Mouse (Mus musculus): ENCODE data around the gene Trim8. TPM values are rescaled to one million over a fixed set of nuclear protein-coding genes. Genes with fewer than 3 reads are reported as not detected.

Trim8 gene
- total RNA-seq, 4 experiments from 2014 or later, result 103 to 108 (median 104) TPM

DNA sequence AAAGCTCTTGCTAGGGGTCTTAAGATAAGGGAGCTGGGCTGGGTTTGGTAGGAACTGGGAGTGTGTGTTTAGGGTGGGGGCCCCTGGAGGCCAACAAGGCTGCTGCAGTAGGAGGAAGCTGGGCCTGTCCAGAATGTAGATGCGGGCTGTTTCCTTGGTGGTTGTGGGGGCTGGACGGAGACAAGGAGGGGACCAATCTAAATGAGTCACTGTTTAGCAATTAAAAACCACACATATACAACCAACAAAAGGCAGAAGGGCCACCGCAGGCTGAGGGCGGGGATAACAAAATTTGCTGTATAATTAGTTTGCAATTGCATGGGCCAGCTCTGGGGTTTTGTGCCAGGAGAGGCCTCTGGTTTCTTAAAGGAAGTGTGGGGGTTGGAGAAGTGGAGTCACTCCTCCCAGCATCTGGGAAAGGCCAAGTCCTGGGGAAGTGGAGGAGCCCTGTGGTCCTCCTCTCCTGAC lies 2.6 kb downstream of the Trim8 start:
- no peak for DNase-seq (ENCODE audit: low spot score in 2 of 2)

DNA sequence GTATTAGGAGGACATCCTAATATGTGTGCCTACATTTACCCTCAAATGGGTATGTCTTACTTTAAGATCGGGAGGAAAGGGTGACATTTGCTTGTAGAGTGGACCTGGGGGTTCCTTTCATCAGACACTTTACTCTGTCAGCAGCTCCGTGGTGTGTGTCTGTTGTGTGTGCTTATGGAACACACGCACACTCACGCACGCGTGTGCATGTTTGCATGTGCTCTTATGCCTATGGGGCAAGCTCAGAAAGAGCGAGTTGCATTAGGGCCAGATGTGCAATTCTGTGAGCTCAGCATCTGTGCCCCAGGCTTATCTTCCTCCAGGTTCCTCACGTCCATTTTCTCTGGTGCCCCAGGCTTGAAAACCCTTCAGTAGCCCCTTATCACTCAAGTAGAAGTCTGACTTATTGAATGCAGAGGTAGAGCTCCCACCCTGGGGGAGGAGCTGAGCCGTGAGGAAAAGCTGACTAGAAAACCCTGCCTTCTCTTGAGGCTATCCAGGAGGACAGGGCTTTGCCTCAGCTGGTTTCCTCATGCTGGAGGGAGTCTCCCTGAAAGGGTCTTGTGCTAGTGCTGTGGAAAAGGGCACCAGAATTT lies 3.4 kb downstream of the Trim8 start:
- no peak for DNase-seq (ENCODE audit: low spot score in 2 of 2)

DNA sequence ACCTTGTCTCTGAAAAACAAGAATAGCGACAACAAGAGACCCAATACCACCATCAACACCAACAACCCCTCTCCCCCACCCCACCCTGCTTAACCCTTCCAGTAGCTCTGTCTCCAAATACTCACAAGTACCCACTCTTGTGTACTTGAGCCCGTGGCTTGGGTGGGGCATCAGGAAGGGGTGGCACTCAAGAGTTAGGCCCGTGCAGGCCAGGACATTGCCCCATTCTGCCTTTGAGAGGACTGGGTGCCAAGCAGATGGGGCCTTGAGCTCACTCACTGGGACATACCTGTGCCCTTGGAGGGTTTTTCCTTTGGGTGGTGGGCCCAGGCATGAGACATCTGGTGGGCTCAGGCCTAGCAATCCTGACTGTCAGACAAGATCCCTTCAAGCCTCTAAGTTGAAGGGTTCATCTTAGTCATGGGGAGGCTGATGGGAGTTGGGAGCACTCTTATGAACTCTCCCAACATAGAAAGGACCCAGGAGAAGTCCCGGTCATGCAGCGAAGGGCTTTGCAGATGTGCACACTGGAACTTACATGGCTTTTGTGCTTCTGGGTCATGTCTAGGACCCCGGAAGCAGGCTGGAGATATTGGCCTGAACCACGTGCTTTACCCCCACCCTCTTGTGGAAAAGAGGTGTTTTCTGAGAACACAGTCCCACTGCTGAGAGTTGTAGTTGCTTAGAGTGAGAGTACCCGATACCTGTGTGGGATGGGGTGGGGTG lies 4.3 kb downstream of the Trim8 start:
- DNase-seq (ENCODE audit: low spot score in 2 of 2), result no peak

DNA sequence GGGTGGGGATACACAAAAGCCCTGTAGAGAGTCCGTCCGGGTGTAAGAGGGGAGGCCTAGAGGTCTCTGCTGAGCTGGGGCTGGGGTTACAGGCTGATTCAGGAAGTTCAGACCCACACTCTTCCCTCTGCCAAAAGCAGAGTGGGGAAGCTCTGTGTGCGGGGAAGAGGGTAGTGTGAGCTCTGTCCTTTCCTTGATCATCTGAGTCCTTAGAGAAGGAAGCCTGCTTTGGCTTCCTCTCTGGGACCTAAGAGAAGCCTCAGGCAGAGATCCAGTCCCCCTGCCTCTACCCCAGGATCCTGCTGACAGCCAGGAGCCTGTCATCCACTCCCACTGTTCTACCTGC lies 4.8 kb downstream of the Trim8 start:
- DNase-seq (ENCODE audit: low spot score in 2 of 2), result no peak

DNA sequence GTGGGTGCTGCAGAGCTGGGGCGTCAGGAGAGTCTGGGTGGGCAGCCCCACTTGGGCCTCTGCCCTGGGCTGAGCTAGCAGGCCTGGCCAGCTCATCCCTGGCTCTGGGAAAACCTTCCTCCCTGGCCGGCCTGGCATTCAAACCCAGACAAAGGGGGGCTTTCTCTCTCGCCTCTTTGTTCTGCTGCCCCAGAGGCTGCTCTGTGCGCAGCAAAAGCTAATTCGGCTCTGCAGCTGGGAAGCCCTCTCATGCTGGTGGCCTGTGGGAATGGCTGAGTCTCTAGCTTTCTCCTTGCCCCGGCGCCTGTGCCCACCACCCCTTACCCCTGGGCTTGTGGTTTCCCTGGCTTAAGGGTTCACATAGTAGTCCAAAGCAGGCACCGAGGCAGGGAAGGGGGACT lies 5.7 kb downstream of the Trim8 start:
- no peak for DNase-seq (ENCODE audit: low spot score in 2 of 2)

DNA sequence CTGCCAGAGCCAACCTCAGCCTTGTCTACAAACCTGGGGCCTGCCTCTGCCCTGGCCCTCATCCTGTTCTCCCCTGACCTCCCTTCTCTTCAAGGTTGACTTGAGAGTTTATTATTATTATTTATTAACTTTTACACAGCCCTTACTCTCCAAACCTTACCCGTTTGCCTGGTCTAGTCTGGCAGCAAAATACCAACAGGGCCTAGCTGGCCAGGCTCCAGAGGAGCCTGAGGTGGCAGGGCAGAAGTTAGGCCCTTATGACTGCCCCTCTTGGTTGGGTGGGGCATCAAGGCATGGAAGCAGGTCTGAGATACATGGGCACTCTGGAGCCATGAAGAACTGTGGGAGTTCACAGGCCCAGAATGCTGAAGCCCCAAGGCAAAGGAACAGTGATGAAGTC lies 6.3 kb downstream of the Trim8 start:
- DNase-seq (ENCODE audit: low spot score in 2 of 2), result no peak

DNA sequence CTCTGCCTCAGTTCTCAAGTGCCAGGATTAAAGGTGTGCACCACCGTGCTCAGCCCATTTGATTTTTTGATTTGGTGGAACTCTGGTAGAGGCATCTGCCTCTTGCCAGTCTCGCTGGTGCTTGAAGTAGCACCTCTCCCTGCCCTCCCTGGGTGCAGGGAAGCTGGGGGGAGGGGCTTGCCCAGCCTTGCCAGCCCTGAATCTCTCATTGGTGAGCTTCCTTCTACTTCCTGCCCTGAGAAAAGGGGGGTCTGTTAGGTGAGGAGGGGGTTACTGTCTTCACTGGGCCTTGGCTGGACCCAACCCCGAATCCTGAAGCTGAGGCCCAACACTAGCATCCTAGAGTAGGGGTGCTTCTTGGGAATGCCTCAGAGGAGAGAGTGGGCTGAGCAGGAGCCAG lies 7.2 kb downstream of the Trim8 start:
- no peak for DNase-seq (ENCODE audit: low spot score in 2 of 2)

DNA sequence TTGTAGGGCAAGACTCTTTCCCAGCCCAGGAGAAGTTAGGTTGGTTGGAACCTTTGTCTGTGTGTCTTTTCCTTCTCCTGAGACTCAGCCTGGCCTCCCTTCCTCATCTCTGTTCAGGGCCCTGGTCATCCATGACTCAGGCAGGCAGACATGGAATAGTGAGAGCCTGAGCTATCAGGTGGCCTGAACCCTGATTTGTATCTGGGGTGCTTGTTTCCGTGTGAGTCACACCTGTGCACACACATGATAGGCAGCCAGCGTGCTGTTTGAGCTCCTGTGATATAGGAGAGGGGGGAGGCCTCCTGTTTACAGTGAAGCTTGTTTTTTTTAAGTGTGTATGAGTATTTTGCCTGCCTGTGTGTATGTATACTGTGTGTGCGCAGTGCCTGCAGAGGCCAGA lies 7.7 kb downstream of the Trim8 start:
- no peak for DNase-seq (ENCODE audit: low spot score in 2 of 2)

DNA sequence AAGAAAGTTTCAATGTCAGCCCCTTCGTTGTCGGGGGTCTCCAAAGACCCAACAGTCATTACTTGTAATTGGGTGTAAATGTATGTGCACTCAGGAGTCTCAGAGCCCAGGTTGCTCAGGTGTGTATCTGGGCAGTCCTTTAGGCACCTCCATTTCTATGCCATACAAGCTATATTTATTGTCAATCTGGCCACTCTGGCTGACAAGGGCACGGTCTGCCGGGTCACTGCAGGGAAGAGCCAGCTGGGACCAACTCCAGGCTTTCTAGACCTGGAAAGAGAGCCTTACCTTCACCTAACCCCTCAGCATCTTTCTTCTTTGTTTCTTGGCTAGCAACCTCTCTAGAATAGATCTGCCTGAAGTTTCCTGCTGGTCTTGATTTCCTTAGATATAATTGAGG lies 8.2 kb downstream of the Trim8 start:
- no peak for DNase-seq (ENCODE audit: low spot score in 2 of 2)

DNA sequence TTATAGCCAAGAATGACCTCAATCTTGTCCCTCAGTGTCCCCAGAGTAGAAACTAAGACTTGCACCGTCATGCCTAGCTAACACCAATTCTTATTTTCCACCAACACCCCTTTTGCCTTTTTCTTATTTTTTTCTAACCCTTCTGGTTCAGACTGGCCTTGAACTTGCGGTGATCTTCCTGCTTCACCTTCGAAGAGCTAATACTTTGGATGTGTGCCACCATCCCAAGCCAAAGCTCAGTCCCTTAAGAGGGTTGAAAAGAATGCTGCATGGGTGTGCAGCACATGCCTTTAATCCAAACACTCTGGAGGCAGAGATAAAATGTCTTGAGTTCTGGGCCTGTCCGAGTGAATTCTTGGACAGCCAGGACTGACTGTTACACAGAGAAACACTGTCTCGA lies 8.9 kb downstream of the Trim8 start:
- no peak for DNase-seq (ENCODE audit: low spot score in 2 of 2)

DNA sequence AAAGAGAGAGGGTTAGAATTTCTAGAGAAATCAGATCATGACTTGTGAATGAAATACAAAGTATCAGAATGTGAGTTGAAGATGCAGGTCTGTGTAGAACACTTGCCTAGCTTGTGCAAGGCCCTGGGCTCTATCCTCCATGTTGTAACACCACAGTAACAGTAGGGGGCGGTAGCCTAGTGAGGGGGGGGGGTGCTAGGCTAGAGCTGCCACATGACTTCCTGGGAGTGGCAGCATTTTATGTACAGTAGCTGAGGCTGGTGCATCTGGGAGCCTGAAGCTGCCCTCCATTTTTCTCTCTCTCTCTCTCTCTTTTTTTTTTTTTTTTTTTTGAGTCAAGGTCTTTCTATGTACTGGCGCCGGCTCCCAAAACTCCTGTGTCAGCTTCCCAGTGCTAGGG lies 9.3 kb downstream of the Trim8 start:
- no peak for DNase-seq (ENCODE audit: low spot score in 2 of 2)

DNA sequence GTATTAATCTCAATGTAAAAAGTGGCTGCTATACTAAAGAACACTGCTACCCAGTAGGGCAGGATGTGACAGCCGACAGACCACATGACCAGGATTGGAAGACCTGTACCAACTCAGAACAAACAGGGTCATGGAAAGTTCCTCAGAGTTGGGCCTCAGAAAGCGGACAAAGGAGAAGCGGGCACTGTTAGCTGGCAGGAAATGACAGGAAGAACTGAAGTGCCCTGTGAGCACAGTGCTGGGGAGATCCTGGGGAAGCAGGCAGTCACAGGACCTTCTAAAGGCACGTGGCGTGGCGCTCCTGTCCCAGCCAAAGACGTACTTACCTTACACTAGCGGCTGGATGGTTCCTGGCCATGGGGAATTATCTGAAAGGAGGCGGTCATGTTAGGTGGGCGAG lies 9.8 kb downstream of the Trim8 start:
- no peak for DNase-seq (ENCODE audit: low spot score in 2 of 2)

DNA sequence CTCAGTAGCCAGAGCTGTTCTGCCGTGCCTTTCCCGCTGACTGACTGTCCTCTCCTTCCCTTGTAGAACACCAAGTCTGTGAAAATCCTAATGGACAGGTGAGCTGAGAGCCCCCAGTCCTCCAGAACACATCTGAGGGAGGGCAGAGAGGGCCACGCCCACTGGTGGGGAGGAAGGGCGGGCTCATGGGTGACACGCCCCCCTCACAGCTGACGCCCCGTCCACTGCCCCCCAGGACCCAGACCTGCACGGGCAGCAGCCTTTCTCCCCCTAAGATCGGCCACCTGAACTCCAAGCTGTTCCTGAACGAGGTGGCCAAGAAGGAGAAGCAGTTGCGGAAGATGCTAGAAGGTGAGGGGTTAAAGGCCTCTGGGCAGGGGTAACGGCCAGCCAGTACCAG lies 12.9 kb downstream of the Trim8 start:
- no peak for DNase-seq (ENCODE audit: low spot score in 2 of 2)

DNA sequence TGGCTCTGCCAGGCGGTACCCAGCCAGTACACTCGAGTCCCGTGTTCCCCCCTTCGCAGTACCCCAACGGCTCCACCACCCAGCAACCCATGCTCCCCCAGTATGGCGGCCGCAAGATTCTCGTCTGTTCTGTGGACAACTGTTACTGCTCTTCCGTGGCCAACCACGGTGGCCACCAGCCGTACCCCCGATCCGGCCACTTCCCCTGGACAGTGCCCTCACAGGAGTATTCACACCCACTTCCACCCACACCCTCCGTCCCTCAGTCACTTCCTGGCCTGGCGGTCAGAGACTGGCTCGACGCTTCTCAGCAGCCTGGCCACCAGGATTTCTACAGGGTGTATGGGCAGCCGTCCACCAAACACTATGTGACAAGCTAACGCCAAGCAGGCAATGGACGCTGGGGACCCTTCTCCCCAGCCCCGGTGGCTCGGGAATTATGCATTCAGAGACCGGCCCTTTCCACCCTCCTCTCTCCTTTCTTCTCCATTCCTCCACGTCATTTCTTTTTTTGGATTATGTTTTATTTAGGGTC lies 13.9 kb downstream of the Trim8 start:
- no peak for DNase-seq (ENCODE audit: low spot score in 2 of 2)

DNA sequence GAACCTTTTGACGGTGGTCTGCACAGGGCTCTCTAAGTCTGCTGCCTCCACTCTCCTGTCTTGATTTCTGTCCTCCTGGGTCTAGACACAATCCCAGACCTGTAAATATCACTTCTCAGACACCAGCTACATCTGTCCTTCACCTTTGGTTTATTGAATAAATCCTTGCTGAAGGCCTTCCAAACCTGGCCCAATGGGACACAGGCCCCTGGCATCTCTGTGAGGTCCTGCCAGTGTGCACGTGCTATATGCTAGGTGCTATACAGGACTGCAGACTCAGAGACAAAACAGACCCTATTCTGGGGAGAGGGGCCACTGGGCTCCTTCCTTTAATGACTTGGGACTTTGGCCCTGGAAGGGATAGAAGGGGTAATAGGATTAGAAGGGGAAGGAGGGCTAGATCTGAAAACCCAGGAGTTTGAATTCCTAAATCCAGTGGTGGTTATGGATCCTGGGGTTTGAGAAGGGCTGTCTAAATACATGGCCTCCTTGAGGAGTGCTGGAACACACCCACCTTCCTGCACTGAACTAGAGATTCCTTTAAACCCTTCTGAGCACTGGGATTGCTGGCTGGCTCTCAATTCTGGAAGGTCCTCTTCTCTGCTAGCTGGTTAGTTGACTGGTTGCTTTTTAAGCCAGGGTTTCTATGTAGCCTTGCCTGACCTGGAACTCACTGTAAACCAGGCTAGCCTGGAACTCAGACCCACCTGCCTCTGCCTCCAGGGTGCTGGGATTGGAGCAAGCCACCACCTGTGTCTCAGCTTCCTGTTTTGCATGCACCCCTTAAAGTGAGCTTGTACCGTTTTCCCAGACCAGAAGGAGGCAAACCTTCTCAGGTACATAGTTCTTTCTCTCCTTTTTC lies 15.4 kb downstream of the Trim8 start:
- DNase-seq (ENCODE audit: low spot score in 2 of 2), result no peak

DNA sequence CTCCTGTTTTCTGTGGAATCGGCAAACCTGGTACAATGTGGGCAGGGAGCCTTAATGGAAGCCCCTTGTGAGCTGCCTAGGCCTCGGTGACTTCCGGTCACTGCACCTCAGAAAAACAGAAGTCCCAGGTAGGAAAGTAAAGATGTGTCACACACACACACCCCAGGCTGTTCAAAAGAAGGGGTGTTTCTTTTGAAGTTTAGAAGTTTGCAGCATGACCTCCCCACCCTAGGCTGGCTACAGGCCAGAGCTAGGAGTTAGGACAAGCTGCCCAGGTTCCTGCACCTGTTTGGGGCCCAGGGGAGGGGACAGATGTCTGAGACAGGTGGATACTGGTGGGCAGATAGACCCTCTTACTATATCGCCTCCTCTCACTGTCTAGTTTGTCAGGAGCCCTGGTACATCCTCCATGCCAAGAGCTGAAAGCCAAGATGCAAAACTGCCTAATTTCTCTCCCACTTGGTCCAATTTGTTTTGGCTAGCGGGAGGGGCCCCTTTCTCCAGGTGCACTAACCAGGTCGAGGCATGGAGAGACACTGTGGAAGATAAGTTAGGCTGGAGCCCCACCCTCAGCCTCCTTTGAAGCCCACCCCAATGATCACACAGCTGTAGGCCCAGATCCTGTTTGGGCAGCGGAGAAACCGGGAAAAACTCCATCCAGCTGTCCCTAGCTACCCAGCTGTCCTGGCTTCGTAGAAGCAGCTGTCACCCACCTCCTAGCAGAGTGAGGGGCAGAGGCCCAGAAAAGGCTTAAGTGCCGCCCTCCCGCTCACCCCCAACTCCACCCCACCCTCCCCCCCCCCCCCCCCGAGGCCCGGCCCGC lies 16.2 kb downstream of the Trim8 start:
- no peak for DNase-seq (ENCODE audit: low spot score in 2 of 2)

DNA sequence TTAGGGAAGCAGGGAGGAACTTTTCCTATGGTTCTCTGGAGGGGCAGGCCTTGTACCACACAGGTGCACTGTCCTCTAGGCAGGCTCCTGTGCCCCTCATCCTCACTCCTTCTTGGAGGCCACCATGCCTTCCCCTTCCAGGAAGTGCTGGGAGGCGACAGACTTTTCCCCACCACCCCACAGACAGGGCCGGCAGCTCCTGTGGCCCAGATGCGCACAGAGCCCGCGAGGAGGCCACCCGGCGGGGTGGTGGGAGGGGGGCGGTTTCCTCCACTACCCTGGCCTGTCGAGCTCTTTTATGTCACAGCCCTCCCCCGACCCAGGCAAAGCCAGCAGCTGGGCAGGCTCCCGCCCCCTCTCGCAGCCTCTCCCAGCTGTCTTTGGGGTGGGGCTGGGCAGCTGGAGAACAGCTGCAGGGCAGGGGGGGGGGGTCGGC lies 16.9 kb downstream of the Trim8 start:
- no peak for DNase-seq (ENCODE audit: low spot score in 2 of 2)

DNA sequence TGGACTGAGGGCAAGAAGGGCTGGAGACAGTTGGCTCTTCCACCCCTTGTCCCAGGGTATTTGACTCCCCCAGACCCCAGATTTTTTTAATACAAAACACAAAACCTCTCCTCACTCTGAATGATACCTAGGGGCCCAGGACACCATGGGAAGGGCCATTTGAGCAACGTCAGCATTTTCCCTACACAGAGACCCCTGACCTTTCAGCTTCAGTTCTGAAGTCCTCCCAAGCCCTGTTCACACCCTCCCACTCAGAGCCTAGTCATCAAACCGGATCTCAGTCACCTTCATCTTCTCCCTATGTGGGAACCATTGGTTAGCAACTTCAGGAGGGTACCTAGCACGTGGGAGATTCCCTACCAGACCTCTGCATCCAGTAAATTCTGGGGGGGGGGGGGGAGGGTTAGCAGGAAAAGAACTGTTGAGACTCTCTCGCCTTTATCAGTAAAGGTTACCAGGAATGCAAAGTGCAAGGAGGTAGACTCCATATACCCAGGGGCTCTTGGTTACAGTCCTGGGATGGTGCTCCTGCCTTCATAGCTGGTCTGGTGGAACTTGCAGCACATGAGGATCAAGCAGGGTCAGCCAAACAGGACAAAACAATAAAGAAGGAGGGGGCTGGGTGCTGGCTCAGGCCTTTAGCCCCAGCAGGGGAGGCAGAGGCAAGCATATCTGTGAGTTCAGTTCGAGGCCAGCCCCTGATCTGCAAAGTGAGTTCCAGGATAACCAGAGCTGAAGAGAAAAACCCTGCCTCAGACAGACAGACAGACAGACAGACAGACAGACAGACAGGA lies 17.5 kb downstream of the Trim8 start:
- DNase-seq (ENCODE audit: low spot score in 2 of 2), result no peak

DNA sequence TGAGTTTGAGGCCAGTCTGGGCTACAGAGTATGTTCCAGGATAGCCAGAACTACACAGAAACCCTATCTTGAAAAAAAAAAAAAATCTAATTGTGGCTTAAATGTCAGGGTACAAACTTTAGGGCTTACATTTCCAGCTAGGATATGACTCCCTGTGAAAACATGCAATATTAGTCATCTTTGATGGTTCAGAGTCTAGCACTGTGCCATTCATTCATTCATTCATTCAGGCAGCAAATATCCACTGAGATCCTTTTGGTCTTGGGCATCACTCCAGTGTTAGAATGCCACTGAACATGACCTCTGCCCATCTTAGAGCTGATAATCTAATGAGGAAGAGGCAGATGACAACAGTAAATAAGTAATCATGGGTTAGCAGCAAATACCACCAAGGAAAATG lies 20.2 kb downstream of the Trim8 start:
- DNase-seq (ENCODE audit: low spot score in 2 of 2), result no peak

DNA sequence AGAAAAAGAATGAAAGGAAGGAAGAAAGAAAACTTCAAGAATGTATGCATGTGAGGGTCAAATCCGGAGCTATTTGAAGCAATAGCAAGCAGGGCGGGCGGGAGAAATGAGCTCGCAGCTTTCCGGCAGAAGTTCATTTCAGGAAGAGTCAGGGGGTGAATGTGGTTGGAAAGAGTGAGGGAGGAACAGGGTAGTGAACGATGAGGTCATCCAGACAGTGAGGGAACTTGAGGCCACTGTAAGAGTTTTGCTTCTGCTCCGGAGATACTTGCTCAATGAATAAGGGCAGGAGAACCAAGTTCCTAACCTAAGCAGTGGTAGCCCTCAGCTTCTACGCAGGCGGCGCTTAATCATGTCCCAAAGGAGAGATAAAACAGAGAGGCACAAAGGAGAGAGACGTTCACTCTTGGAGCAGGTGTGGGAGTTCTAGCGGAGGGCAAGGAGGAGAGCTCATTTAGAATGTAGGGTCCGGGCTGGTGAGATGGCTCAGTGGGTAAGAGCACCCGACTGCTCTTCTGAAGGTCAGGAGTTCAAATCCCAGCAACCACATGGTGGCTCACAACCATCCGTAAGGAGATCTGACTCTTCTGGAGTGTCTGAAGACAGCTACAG lies 21.0 kb downstream of the Trim8 start:
- no peak for DNase-seq (ENCODE audit: low spot score in 2 of 2)
